Mouse (Mus musculus): ENCODE results near the gene Gpr55. TPM values are rescaled to one million over a fixed set of nuclear protein-coding genes. Genes with fewer than 3 reads are reported as not detected.

The Gpr55 gene
- polyA plus RNA-seq, 1 experiment from 2014 or later = 0.14 TPM

DNA sequence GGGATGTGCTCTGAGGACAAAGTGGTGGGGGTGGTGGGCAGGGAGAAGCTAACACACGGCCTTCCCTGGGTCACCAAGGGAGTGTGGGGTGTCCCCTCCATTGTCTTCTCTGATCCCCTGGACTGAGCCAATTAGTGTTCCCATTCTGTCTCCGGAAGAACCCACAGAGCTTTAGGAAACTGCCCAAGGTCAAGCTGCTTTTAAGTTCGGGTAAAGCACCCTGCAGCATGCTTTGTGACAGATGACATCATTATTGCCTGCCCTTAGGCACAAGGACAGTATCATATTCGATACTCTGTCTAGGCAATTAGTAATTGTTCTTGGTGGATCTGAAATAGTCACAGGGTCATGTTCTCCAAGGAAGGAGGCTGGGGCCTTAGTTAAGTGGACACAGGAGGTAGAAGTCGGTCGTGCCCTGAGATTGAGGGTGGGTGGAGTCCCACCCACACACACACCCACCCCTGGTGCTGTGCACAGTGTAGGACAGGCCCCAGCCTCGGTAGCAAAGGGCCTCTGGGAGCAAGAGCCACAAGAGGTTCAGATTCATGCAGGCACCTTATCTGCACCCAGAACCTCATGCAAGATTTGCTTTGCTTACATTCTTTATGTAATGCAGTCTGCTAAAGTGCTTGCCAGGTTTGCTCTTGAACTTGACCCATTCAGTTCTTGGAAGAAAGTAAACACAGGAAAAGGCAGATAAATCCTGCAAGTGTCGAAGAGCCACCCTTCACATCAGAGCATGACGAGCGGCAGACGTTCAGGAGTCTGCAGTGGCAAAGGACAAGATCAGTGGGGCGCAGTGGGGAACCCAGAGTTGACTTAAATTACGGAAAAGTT is 51.8 kb downstream of the Gpr55 start:
- H3K4me1 ChIP-seq = no peaks in the 10 kb centered on the region
- H3K9ac ChIP-seq = no peak overlapping the region
- peaks cover 64% of the 10 kb centered on the region for H3K36me3 ChIP-seq
- WGBS = 66% methylated on average over 13 of the region's 13 CpGs
- H3K27me3 ChIP-seq = no peaks in the 10 kb centered on the region
- no peak for ATAC-seq (ENCODE audit: insufficient number of reproducible peaks, insufficient read depth, low FRiP score, low TSS enrichment, low read depth)
- no peak overlapping the region for H3K4me2 ChIP-seq
- no peak overlapping the region for H3K4me3 ChIP-seq
- no peaks in the 10 kb centered on the region for H3K9me3 ChIP-seq
- no peak overlapping the region for H3K27ac ChIP-seq

- peaks cover 4% of the 10 kb centered on the region for H3K4me1 ChIP-seq
- H3K36me3 ChIP-seq = peaks cover 77% of the 10 kb centered on the region
- H3K9me3 ChIP-seq = no peaks in the 10 kb centered on the region
- H3K9ac ChIP-seq = no peak overlapping the region
- no peak overlapping the region for H3K4me2 ChIP-seq
- 94% methylated on average over 12 of the region's 12 CpGs for WGBS
- H3K27ac ChIP-seq = no peak overlapping the region
- no peak overlapping the region for H3K4me3 ChIP-seq
- no peaks in the 10 kb centered on the region for H3K27me3 ChIP-seq
- no peak for ATAC-seq (ENCODE audit: insufficient number of reproducible peaks, insufficient read depth, low FRiP score, low TSS enrichment, low read depth)
Measured at GRCm38 (mm10) chr1:85906892-85907291, 53.9 kb downstream of the Gpr55 start.

DNA sequence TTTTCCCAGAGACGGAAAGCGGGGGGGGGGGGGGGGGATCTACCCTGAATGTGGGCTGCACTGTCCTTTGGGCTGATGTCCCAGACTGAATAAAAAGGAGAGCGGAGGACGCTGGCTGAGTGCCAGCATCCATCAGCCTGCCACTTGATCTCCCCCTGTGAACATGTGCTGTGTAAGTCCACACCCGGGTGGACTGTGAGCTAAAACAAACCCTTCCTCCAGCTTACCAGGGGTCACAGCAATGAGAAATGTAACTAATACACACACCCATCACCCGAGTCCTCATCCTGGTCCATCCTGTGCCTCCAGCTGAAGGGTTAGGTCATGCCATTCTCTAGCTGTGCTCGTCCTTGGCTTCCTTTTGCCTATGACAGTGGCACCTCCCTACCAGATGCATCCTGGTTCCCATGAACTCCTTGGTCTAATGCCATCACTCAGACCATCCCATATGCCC is 58.7 kb downstream of the Gpr55 start:
- Histone ChIP-seq H3K27ac (no peak overlapping the region), H3K4me3 (no peak overlapping the region), H3K27me3 (no peaks in the 10 kb centered on the region), H3K36me3 (peaks cover 45% of the 10 kb centered on the region), H3K4me1 (peaks cover 52% of the 10 kb centered on the region), H3K4me2 (no peak overlapping the region), H3K9me3 (no peaks in the 10 kb centered on the region), H3K9ac (no peak overlapping the region)
- 58% methylated on average over 7 of the region's 7 CpGs for WGBS
- ATAC-seq (ENCODE audit: insufficient number of reproducible peaks, insufficient read depth, low FRiP score, low TSS enrichment, low read depth) = no peak

- WGBS = 68% methylated on average over 3 of the region's 3 CpGs
- H3K9me3 ChIP-seq = no peaks in the 10 kb centered on the region
- peaks cover 40% of the 10 kb centered on the region for H3K36me3 ChIP-seq
- H3K9ac ChIP-seq = no peak overlapping the region
- no peak overlapping the region for H3K27ac ChIP-seq
- H3K4me1 ChIP-seq = peaks cover 57% of the 10 kb centered on the region
- no peak for ATAC-seq (ENCODE audit: insufficient number of reproducible peaks, insufficient read depth, low FRiP score, low TSS enrichment, low read depth)
- H3K4me2 ChIP-seq = no peak overlapping the region
- no peaks in the 10 kb centered on the region for H3K27me3 ChIP-seq
- no peak overlapping the region for H3K4me3 ChIP-seq
Measured at GRCm38 (mm10) chr1:85901516-85902107, 59.2 kb downstream of the Gpr55 start.

- Histone ChIP-seq H3K27ac (peak overlapping the region; percentile 60; the same call in 1 of the 2 replicates), H3K36me3 (peaks cover 31% of the 10 kb centered on the region), H3K9me3 (no peaks in the 10 kb centered on the region), H3K4me3 (no peak overlapping the region), H3K27me3 (no peaks in the 10 kb centered on the region), H3K9ac (no peak overlapping the region), H3K4me2 (no peak overlapping the region), H3K4me1 (peaks cover 66% of the 10 kb centered on the region)
- WGBS = 65% methylated on average over 7 of the region's 7 CpGs
- no peak for ATAC-seq (ENCODE audit: insufficient number of reproducible peaks, insufficient read depth, low FRiP score, low TSS enrichment, low read depth)
Measured at GRCm38 (mm10) chr1:85900521-85901333, 60.1 kb downstream of the Gpr55 start.

DNA sequence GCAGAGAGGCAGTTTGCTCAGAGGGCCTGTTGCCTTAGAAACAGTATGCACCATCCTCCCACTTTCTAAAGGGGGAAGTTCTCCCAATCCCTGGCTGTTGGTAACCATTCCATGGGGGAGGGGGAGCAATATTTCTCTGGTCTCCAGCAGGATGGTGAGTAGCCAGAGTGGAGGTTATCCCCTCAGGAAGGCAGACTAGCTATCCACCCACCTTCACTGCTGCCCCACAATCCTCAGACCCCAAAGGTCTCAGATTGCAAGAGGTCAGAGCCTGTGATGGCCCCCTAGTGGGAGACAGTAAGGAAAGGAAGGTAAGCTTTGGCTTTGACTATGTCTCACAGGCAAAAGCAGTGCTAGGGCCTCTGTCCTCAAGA is 61.4 kb downstream of the Gpr55 start:
- Histone ChIP-seq H3K9me3 (no peaks in the 10 kb centered on the region), H3K27me3 (no peaks in the 10 kb centered on the region), H3K4me1 (peaks cover 68% of the 10 kb centered on the region), H3K4me2 (peak overlapping the region; percentile 82; the same call in 1 of the 2 replicates), H3K4me3 (no peak overlapping the region), H3K27ac (peak overlapping the region; percentile 73), H3K36me3 (peaks cover 17% of the 10 kb centered on the region), H3K9ac (no peak overlapping the region)
- no peak for ATAC-seq (ENCODE audit: insufficient number of reproducible peaks, insufficient read depth, low FRiP score, low TSS enrichment, low read depth)

DNA sequence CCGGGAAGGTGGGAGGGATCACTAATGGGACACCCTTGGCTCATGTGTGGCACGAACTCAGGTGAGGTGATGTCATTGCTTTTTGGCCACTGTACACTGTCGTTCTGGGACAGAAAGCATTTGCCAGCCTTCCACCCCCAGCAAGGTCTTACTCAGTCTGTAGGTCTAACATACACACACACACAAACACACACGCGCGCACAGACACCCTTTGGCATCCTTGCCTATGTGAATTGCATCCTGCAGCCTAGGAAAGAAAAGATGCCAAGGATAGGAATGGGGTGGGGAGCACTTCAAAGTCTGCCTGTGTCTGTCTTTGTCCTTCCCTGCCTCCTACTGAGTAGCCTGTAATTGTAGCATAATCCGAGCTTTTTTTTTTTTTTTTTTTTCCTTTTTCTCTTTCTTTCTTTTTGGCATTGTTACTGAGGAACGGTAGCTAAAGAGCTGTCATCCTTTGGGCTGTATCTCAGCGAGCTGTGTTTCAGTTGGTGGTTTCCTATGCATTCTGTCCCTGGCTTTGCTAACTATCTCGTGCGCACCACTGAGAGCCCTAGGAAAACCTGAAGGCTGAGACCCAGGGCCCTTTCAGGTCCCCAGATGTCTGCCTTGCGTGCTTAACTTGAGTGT is 61.9 kb downstream of the Gpr55 start:
- Histone ChIP-seq H3K9ac (peak overlapping the region; percentile 36; the same call in 1 of the 2 replicates), H3K27ac (peak overlapping the region; percentile 73), H3K4me1 (peaks cover 69% of the 10 kb centered on the region), H3K4me2 (peak overlapping the region; percentile 82), H3K4me3 (no peak overlapping the region), H3K27me3 (no peaks in the 10 kb centered on the region), H3K9me3 (no peaks in the 10 kb centered on the region), H3K36me3 (peaks cover 12% of the 10 kb centered on the region)
- ATAC-seq (ENCODE audit: insufficient number of reproducible peaks, insufficient read depth, low FRiP score, low TSS enrichment, low read depth) = no peak
- WGBS = 35% methylated on average over 12 of the region's 12 CpGs

- Histone ChIP-seq H3K36me3 (peaks cover 5% of the 10 kb centered on the region), H3K4me3 (peak overlapping the region; percentile 0; the same call in 1 of the 2 replicates), H3K27ac (peak overlapping the region; percentile 73), H3K4me1 (peaks cover 73% of the 10 kb centered on the region), H3K9ac (peak overlapping the region; percentile 55), H3K4me2 (peak overlapping the region; percentile 82), H3K27me3 (no peaks in the 10 kb centered on the region), H3K9me3 (no peaks in the 10 kb centered on the region)
- no peak for ATAC-seq (ENCODE audit: insufficient number of reproducible peaks, insufficient read depth, low FRiP score, low TSS enrichment, low read depth)
- 11% methylated on average over 8 of the region's 8 CpGs for WGBS
Measured at GRCm38 (mm10) chr1:85897901-85898760, 62.7 kb downstream of the Gpr55 start.

GRCm38 (mm10) chr1:85896781-85897700 is 63.8 kb downstream of the Gpr55 start:
- Histone ChIP-seq H3K36me3 (no peaks in the 10 kb centered on the region), H3K27ac (peak overlapping the region; percentile 73), H3K9ac (peak overlapping the region; percentile 55), H3K4me3 (peak overlapping the region; percentile 85; the same call in 1 of the 2 replicates), H3K4me2 (peak overlapping the region; percentile 82), H3K9me3 (no peaks in the 10 kb centered on the region), H3K4me1 (peaks cover 70% of the 10 kb centered on the region), H3K27me3 (no peaks in the 10 kb centered on the region)
- no peak for ATAC-seq (ENCODE audit: insufficient number of reproducible peaks, insufficient read depth, low FRiP score, low TSS enrichment, low read depth)
- 45% methylated on average over 12 of the region's 12 CpGs for WGBS

GRCm38 (mm10) chr1:85896110-85896509 is 64.7 kb downstream of the Gpr55 start:
- H3K27me3 ChIP-seq = no peaks in the 10 kb centered on the region
- no peak for ATAC-seq (ENCODE audit: insufficient number of reproducible peaks, insufficient read depth, low FRiP score, low TSS enrichment, low read depth)
- 75% methylated on average over 5 of the region's 5 CpGs for WGBS
- H3K4me3 ChIP-seq = peak overlapping the region; percentile 85
- H3K4me2 ChIP-seq = peak overlapping the region; percentile 82
- H3K27ac ChIP-seq = peak overlapping the region; percentile 95
- H3K9ac ChIP-seq = peak overlapping the region; percentile 86
- peaks cover 61% of the 10 kb centered on the region for H3K4me1 ChIP-seq
- no peaks in the 10 kb centered on the region for H3K9me3 ChIP-seq
- H3K36me3 ChIP-seq = no peaks in the 10 kb centered on the region
